Mouse (Mus musculus): ENCODE data around the gene 3830406C13Rik.

3830406C13Rik gene

DNA sequence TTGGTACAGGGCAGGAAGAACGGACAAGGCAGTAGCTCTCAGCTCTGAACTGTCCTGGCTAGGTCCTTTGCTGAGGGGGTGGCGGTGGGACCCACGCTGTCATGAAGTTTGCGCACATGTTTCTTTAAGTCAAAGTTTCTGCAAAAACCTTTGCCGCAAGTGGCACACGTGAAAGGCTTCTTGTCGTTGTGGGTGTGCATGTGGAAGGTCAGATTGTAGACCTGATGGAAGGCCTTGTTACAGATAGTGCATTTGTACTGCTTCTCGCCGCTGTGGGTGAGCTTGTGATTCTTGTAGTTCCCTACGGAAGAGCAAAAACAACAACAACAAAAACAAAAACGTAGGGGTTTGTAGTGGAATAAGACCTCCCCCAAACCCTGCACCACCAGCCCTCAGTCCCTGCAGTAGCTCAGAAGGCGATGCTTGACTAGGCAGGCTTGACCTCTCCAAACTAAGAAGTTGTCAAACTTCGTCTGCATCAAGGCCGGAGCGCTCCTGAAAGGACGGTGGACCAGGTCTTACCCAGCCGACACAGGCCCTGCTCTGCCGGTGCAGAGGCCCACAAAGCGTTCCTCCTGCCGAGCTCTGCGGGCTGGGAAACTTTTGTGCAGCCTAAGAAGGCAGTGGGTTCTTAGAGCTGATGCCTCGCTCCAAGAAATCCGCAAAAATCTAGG, 58.6 kb downstream of the 3830406C13Rik start:
- no peak for DNase-seq (ENCODE audit: low spot score)

DNA sequence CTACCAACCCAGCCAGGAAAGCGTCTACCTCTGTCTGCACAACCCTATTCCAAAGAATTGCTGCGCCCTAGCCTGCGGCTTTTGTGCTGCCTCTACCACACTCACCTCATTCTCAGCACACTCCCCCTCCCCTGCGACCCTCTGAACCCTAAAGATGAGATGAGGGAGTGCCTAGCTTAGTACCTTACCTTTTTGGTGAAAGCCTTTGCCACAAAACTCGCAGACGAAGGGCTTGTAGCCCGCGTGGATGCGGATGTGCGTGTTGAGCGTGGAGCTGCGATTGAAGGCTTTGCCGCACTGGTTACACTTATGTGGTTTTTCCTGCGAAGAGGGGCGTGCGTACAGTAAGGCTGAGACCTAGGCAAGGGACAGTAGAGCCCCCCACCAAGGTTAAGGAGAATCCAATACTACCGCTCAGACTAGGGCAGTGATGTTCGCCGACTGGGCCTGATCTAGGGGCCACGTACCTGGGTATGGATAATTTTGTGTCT, 59.5 kb downstream of the 3830406C13Rik start:
- no peak for DNase-seq (ENCODE audit: low spot score)

DNA sequence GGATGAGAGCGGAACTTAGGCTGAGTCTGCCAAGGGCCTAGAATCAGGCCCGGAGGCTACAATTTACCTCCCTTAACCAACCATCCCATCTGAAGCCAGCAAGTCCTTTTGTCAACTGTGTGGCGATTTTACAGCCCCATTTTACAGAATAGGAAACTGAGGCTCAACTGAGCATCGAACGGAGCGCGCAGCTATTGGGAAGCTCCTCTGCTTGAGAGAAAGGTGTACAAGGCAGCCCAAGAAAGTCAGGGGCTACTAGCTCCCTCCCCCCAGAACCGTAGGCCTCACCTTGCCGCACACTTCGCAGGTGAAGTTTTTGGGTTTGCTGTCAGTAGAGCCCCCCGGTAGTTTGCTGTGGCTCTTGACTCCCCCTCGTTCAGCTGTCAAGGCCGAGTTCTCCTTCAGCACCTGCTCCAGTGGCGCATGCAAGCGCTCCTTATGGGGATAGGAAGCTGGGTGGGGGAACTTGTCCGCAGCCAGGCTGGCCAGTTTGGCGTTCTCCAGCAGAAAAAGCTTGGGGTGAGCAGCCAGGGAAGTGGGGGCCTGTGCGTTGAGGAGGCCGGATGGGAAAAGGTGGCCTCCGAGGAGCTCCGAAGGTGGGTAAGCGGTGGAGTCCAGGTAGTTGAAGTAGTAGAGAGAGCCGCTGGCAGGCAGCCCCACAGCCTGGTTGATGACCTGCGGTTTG, 60.2 kb downstream of the 3830406C13Rik start:
- DNase-seq (ENCODE audit: low spot score): no peak

DNA sequence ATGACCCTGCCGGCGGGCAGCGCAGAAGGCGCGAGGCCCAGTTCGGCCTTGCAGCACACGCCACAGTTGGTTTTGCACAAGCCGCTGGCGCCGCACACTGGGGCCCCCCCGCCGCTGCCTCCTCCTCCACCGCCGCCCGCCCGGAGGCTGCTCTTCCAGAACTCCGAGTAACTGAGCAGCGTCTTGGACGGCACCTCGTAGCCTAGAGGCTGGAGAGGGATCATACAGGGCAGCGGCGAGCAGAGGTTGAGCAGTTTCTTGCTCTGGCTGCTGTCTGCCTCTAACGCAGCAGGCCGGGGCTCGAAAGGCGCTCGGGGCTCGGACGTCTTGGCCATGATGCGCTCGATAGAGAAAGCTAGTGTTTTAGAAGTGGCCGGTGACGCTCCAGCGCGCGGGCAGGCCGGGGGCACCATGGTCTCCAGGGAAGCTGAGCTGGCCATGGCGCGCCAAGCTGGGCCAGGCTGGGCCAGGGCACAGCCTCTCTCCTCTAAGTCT, 60.8 kb downstream of the 3830406C13Rik start:
- no peak for DNase-seq (ENCODE audit: low spot score)

DNA sequence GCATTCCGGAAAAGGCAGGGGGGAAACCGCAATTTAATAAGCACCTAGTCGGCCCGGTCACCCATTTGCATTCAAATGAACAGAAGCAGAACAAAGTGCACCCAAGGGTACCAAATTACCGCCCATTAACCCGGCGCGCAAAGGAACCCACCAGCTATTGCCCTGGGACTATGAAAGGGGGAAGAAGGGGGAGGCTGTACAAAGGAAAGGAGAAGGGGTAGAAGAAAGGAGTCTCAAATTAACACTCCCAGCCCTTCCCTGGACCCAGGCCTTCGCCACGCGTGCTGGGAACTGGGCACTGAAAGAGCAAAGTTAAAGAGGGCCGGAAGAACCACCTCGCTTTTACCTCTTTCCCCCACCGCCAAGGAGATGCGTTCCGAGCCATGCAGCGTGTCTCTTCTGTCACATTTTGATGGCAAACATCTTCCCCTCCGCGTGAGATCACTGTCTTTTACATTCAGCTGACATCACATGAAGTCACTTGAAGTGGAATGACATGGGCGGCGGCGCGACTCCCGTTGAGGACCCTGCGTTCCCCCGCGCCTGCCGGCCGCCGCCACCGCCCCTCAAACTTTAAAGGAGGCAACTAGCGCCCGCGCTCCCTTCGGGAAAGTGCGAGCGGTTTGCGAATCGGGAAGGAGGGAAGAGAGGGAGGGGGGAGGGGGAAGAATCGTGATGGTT, 61.4 kb downstream of the 3830406C13Rik start:
- DNase-seq (ENCODE audit: low spot score): no peak

DNA sequence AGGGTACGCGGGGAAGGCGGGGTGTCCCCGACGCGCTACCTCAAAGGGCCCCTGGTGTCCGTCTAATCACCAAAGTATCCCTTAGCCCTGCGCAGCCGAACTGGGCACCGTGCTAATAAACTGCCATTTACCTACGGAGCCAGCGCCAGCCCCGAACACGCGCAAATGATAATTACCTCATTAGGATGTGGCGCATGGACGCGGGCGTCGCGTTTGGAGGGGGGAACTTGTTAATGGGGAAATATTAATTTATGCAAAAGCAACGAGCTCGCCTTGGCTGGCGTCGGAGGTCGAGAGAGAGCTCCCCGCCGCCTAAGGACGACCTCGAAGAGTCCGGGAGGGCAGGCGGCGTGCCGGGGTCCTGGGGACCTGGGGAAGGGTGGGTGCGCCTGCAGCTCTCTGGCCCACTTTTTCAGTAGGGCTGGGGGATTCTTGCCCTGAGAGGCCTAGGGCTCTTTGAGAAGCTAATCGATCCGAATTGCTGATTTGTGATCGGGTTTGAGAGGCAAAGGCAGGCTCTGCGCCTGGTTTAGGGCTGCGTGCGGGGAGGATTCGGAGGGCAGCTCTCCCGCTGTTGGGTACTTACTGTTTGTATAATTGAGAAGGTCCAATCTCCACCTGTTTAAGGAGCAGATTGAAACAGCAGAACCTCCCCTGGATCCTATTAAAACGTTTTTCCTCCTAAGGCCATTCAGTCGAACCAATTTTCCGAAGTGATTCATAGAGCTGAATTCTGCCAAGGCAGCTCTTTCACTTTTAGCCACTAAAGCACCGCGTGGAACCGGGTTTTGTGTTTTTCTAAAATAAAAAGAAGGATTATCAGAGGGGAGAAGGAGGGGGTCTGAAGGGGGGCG, 62.3 kb downstream of the 3830406C13Rik start:
- DNase-seq (ENCODE audit: low spot score): no peak

DNA sequence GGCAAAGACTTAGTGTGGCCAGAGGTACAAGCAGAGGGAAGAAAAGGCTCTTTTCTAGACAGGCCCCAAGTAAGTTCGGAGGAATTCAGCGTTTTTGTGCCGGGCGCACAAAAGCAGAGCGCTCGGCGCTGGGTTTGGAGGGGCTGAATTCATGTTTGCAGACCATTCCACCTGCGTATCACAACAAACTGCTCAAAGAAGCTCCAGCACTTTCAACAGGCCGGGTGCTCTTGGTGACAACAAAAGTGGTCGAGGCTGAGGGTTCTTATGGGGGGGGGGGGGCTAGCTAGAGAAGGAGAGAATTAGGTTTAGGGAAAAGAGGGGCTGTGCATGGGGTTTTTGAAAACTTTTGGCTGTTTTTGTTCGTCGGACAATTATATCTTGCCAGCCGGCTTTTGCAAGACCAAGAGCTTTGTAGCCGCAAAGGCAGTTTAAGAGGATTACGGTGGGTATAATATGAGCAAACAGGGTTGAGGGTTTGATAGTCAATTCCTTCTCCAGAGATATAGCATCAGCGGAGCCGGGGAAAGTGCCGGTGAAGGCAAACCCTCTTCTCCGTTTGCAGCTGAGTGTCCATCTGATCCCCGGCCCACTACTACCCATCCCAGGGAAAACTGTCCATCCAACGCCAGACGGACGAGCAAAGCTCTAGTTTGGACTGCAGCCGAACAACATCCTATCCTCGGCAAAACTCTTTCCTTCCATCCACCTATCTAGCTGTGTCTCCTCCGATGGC, 63.1 kb downstream of the 3830406C13Rik start:
- DNase-seq (ENCODE audit: low spot score): no peak

DNA sequence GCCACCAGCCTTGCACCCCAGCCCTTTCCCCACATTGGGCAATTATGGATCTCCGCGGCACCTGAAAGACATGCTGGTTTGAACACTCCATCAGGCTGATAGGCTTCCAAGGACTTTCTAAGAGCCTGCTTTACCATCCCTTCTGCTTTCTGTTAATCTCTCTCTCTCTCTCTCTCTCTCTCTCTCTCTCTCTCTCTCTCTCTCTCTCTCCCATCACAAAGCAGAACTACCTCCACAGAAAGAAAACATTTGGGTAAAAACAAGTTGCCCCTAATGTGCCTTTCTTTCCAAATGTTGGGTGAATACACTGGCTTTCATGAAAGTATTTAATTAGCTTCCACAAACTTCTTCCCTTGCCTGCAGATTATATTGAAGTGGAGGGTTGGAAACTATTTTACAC, 64.1 kb downstream of the 3830406C13Rik start, which contains the start of gene Fezf2:
Fezf2 (minus strand) TSS at position 101 of the 400 bp plus-strand sequence.
- no peak for DNase-seq (ENCODE audit: low spot score)

DNA sequence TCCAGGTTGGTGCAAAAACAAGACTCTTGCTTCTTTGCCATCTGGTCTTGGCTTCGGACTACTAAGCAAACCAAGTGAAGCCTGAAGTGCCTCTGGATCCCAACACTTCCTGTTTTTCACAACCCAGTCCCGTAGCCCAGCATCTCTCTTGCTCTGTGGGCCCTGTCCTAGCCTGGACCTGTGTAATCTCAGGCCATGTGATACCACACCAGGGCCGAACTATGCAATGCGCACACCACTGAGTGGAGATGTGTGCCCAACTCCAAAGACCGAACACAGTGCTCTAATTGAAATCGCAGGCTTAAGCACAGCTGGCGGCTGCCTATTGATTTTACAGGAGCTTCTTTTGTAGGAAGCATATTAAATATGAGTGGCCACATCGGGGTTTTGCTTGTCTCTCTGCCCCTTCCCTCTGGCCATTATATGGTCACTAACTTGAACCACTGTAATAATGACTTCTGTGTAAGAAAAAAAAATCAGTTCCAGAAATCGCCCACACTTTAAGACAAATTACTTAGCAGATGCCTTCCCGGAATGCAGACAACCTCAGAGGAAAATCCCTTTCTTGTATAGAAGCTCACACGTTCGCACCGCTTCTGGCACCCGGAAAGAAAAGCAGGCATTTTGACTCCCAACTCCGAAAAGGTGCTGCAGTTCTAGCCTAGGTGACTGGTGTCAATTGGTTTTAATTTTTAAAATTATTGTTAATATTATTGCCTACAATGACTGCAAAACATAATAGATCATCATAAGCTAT, 65.5 kb downstream of the 3830406C13Rik start:
- no peak for DNase-seq (ENCODE audit: low spot score)

DNA sequence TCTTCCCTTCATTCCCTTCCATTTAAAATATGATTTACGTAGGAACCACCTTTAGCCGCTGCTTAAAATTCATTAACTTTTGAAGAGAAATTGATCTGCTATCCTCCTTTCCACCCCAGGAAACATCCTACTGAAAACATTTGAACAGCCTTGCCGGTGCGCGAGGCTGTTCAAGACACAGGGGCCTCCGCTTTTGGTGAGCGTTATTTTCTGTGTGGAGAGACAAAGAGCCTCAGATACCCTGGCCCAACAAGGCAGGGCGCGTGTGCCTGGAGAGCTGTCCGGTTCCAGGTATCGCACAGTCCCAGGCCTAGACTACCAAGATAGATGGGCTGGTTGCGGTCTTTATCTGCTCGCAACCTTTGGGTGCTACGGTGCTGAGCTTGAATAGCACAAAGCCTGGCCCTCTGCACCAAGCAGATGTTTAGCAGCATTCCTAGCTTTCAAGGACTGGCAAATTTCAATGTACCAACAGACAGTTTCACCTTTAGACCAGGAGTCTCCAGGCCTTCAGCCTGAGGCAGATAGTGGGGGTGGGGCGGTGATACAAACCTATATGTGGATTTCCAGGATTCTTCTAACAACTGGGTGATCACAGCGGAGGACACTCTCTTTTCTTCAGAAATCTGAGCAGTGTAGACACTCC, 66.4 kb downstream of the 3830406C13Rik start:
- no peak for DNase-seq (ENCODE audit: low spot score)
